Mouse (Mus musculus) natural killer cell, adult 2 months (primary cell): ENCODE data around the gene Igf2bp2.

Source experiments
- DNase-seq, 2 experiments: peaks; one replicate each; pipeline ENCODE4 v3.0.0; 2022; ENCODE audit warnings: low spot score in 2 of 2

The Igf2bp2 gene

DNA sequence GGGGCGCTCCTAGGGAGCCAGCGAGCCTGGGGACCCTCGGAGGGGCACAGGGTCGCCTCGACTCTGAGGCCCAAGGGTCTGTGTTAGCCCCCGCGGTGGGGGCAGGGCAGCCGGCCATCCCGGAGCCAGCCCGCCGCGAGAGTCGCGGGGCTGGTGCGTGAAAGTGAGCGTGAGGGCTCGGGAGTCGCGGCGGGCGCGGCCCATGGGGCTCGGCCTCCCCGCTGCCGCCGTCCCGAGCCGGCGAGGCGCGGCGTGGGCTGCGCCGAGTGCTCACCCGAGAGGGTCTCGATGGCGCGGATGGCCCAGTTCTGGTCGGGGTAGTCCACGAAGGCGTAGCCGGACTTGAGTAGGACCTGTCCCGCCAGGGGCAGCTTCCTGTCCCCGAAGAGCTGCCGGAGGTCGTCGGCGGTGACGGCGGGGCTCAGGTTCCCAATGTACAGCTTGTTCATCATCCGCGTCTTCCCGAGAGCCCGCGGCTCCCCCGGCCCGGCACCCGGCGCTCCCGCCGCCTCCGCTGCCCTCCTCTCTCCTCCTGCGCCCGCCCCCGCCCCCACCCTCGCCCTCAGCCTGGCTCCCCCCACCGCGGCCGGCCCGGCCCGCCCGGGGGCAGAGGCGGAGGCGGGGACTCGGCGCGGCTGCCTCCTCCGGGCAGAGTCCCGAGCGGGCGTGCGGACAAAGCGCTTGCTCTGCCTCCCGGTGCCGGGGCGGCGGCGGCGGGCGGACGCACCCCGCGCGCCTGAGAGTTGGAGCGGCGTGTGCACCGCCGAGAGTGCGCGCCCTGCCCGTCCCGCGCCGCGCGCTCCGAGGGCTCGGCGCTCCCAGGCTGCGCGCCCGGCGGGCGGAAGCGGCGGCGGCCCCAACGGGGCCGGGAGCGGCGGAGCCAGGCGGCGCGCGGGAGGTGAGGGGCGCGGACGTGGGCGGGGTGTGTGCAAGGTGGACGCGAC lies at the start of gene Igf2bp2:
Gene Igf2bp2 (minus strand): TSS at position 788 of the 944 bp plus-strand sequence.
- no peak for DNase-seq

DNA sequence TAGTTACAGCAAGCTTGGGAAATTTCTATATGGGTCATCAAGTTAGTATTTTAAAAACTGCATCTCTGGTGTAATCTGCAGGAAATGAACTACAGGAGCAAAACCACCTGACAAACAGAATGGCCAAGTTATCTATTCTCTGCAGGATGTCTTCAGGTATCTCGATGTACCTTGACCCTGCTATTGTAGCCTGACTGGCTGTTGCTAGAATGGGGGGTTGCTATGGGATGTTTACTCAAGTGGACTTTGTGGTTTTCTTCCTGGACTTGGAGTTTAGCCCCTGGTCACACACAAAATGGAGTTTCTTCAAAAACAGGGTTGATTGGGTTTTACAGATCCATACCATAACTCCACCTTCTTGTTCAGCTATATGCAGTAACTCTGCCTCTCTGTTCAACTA lies 40.4 kb upstream of the Igf2bp2 start:
- no peak for DNase-seq

DNA sequence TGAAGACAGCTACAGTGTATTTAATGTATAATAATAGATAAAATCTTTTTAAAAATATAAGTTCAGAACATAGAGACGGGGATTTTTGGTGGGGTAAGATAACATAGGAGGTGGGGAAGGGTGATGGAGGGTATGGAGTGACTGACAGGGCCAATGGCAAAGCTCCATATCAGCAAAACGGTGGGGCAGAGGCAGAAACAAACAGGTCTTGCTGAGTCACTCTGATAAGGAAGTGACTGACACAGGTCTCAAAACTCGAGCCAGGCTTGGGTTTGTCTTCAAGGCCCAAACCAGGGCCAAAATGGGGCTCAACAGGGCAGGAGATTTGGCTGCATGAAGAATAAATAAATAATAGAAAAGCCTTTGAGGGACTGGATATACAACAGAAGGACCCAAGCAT lies 38.8 kb upstream of the Igf2bp2 start:
- no peak for DNase-seq

DNA sequence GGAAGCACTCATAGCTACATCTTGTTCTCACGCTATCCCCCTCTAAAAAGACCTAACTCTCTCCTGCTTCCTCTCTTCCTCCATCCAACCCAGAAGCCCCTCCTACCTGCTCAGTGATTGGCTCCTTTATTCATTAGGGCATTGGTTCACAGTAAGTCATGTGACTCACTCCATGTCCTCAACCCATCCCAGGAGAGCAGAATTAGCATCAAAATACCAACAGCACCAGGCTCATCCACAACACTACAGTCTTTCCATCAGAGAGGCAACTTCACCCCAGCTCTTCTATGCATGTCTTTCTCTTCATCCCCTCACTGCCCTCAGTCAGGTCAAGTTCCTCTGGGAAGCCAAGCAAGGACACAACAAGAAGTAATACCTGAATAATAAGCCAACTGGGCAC lies 37.4 kb upstream of the Igf2bp2 start:
- DNase-seq, result no peak

DNA sequence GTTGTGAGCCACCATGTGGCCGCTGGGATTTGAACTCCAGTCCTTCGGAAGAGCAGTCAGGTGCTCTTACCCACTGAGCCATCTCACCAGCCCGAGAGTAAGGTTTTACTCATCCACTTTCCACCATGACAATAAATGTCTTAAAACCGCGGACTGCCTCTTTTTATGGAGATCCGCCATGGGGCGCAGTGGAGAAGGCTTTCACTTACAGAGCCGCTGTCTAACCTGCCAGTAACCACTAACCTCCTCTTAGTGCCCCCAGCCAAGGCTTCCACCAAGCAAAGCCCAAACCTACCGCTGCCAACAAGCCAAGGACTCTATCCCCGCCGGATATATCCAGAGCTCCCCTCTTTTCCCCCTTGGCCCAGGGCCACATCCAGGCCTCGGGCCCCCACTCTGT lies 24.3 kb upstream of the Igf2bp2 start:
- DNase-seq, result no peak

DNA sequence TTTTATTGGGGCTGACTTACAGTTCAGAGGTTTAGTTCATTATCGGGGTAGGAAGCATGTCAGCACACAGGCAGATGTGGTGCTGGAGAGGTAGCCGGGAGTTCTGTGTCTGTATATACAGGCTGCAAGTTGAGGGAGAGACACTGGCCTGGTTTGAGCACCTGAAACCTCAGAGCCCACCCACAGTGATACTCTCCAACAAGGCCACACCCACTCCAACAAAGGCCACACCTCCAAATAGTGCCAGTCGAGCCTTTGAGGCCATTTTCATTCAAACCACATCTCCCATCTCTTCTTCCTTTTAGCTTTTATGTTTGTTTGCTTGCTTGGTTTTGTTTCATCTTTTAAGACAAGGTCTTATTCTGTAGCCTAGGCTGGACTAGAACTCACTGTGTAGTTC lies 22.3 kb upstream of the Igf2bp2 start:
- DNase-seq, result no peak

DNA sequence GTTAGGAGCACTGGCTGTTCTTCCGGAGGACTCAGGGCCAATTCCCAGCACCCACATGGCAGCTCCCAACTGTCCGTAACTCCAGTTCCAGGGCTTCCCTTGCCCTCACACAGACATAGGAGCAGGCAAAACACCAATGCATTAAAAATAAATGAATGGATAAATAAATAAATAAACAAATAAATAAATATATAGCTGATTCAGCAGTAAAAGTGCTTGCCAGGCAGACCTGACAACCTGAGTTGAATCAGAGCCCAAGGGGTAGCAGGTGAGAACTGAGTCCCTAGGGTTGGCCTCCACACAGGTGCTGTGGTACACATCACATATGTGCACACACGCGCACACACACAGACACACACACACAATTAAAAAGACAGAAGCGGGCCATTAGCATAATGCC lies 21.0 kb upstream of the Igf2bp2 start:
- DNase-seq, result no peak

DNA sequence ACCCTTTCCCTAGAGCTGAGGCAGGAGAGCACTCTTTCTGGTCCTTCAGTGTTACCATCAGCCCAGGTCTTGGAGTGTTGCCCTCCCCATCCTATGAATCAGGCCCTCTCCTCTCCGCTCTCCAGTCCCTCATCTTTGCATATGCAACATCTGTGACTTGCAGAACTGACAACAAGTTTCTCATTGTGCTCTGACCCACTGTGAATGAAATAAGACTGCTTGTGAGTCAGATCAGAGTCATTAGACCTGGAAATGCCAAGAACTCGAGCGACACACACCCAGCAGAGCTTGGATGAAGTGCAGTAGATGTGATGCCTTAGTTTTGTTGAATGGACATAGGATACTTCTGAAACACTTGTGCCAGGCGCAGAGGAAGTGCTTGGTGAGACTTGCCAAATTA lies 19.2 kb upstream of the Igf2bp2 start:
- DNase-seq, result no peak

DNA sequence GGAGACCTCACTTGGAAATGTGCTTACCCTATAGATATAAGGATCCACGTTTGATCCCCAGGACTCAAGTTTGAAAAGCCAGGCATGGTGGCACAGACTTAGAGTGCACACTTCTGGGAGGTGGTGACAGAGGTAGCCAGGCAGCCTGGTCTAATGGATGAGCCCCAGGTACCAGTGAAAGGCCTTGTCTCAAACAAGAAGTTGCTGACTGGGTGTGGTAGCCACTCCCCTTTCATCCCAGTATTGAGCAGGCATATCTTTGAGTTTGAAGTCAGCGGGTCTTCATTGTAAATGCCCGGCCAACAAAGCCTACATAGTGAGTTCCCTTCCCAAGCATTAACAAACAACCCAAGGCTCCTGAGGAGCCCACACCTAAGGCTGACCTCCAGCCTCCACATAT lies 15.7 kb upstream of the Igf2bp2 start:
- DNase-seq, result no peak

DNA sequence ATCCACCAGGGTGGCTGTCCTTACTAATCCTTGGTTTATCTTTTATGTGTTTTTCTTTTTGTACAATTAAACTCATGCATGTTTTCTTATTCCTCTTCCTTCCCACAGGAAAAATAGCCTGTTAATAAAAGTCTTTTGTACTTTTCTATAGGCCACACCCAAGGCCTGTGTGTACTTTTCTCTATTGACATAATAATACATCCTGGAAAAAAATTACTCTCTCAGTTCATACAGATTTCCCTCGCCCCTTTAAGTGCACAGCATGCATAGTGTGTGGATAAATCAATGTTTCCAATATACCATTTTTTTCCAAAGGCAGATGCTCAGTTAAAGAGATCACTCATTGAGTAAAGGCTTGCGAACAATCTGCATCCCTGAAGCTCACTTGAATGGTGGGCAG lies 14.9 kb upstream of the Igf2bp2 start:
- DNase-seq, result no peak

DNA sequence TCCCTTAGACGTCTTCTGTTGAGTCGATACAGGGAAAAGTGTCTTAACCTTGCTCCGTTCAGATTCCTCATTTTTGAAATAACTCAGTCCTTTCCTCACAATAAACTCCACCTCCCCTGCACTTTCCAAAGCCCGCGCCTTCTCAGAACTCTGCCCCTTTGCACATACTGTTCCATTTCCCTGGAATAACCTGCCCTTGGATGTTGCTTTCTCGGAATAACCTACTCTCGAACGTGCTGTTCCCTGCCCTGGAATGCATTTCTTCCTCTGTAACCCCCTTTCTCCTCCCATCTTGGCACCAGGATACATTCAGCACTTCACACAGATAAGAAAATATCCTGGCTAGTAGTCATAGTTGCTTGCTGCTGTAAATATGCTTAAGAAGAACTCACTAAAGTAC lies 5.6 kb upstream of the Igf2bp2 start:
- DNase-seq, result no peak

DNA sequence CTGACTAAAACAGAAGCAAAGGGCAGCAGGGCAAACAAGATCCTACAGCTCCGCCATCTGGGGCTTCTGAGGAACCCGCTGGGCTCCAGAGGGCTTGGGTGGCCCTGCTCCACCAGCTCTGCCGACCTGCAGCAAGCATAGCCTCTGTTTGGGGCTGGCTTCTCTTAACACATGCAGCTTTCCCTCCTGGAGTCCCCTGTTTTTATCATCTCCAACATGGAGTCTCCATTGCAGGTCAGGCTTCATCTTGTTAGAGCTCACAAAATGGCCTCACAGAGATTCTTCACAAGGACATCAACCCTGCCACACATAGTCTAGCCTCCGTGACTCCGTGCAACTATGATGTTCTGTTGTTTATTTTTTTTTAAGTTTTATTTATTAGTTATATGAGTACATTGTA lies 2.5 kb upstream of the Igf2bp2 start:
- DNase-seq, result no peak

DNA sequence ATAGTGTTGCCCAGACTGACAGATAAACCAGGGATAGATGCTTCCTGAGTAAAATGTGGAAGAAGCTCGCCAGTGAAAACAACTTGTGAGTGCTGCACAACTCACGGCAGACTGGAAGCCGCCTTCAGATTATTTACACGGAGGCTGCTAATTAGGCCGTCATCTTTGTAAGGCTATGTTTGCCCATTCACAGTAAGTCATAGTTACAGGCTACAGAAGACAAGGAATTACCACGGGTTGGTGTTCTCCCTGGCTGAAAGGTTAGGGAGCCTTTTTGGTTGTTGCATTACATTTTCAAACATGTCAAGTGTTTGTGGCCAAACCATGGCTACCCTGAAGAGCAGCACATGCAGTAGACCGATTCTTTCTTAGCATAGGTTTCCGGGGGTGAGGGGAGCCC lies 1.3 kb upstream of the Igf2bp2 start:
- no peak for DNase-seq

DNA sequence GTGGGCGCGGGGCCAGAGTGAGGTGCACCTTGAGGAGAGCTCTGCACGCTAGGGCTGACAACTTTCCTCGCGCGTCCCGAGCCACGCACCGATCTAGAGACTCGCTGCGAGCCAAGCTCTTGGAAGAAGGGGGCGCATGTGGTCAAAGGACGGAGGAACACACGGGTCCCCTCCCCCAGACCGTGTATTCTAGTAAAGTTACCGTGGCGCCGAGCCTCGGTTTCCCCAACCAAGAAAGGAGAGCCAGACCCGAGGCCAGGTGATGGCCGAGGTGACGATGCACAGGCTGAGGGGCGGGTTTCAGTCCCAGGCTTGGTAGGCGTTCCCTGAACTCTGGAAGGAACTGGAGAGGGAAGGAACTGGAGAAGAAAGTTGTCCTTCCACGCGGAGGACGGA lies 355 bp upstream of the Igf2bp2 start:
- no peak for DNase-seq

DNA sequence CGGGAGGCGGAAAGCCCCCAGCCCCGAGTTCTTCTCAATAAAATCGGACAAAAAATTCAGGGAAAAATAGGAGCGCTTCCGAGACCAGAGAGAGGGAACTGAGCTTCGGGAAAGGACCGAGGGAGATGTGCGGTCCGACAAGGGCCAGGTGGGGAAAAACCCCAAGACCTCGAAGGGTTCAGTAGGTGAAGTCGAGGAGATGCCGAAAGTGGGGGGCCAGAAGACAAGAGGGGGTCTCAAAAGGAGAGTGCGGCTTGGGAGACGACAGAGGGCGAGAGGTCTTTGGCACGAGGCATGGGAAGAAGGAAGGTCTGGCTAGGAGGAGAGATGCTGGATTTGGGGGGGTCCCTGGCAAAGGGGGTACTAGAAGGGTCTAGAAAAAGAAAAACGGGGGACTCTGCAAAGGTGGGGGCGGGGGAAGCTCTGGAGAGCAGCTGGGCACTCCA lies 1.0 kb downstream of the Igf2bp2 start:
- DNase-seq, result no peak

DNA sequence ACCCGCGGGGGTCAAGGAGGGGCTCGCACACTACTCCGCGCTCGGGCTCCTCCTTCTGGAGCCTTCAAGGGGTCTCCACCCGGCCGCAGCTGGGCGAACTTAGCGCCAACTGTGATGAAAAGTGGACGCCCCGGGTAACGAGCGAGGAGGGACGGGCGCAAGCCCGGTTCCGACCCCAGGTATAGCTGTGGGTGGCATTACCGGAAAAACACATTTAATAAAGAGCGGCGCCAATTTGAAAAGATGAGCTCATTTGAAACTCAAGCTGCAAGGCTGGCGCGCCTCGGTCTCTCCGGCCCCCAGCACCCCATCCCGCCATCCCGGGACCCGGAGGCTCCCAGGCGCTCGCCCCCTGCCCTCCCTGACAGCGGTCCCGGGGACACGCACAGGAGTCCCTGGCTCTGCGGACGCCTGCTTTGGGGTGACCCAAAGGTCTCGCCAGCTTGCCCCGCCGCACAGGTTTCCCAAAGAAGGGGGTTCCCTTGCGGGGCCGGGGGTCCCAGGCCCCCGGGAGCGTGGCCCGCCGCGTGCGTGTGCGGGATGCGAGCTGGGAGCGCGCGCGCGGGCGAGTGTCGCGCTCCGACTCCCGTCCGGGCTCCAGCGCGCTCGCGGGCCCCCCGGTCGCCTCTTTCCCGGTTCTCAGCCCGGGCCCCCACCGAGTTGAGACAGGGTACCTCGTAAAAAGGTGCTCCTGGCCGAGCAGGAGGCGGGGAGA lies 1.6 kb downstream of the Igf2bp2 start:
- DNase-seq, result no peak

DNA sequence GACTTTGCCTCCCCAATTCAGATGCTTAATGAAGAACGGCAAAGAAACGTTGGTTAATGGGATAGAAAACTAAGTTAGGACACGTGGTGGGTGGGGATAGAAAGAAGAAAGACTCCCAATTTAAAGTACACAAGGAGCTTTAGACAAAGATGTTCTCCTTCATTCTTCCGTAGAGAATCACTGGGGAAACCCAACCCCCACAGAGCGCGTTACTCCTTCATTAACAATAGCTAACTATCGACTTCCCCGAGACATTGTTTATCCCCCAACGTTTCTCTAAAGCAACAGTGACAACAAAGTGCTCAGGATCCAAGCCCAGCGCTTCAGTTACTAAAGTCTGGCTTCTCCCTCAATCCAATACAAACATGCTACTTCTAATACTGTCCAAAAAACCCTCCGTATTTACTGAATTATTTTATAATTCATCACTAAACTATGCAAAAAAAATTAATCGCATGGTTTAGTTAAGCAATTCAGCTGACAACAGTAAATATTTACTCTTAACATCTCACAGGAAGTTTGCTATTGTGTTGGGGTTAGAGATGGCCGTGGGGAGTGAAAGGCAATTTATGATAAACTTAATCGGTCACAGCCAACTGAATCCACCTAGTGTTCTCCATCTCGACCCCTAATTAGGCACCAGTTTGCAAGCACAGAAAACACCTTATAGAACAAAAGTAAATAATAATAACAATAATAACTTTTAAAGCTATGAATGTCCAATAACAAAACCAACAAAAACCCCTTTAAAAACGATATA lies 2.5 kb downstream of the Igf2bp2 start:
- no peak for DNase-seq

DNA sequence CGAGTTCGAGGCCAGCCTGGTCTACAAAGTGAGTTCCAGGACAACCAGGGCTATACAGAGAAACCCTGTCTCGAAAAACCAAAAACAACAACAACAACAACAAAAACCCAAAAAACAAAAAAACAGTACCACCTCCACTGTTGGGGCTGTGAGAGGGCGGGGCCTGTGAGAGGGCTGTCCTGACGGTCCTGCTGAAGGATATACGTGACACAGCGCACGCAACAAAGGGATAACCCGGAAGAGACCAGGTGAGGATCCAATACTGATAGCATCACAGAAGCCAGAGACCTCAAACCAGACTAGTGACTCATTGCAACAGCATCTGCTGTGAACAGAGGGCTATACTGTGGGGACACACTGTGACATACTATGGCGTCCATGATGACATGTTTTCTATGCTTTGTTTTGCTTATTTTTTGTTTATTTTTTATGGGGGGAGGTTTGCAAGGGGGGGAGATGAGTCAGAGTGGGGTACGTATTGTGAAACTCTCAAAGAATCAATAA lies 10.1 kb downstream of the Igf2bp2 start:
- DNase-seq, result no peak

DNA sequence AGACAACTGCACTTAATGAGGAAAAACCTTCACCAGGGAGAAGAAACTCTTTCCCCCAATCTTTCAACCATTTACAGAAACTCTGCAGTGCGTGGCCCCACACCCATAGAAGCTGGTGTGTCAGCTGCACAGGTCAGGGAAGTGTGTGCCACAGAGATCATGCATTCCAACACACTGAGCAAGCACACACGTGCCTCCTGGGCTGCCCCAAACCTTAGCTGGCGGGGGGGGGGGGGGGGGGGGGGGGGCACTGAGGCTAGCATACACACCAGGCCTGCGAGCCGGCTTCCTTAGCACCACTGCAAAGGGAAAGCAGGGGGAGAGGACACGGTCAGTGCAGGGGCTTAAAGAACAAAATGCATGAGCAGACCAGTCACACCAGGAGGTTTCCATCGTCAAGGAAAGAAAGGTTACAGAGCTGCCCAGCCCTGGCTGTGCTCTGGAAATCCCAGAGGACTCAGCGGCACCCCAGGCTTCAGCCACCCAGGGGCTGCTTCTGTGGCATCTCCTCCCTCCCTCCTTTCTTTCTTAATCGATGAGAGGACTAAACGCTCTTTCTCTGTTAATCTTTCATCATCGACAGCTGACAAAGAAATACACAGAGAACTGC lies 11.3 kb downstream of the Igf2bp2 start:
- DNase-seq, result no peak

DNA sequence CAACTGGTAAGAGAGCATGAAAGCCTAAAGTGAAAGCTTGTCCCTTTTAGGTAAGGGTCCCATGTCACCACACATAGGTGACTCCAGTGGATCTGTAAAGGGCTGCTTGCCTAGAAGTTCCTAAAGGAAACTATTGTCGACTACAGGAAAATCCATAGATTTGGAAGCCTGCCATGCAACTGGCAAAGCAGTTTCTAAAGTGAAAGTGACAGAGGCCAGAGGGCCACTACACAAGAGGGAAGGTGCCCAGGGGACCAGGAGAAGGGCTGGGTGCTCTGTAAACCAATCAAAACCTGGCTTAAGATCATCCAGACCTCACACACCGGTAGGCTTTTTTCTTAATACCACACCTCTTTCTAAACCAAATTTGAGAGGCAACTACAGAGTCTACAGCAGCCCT lies 12.7 kb downstream of the Igf2bp2 start:
- DNase-seq, result no peak

DNA sequence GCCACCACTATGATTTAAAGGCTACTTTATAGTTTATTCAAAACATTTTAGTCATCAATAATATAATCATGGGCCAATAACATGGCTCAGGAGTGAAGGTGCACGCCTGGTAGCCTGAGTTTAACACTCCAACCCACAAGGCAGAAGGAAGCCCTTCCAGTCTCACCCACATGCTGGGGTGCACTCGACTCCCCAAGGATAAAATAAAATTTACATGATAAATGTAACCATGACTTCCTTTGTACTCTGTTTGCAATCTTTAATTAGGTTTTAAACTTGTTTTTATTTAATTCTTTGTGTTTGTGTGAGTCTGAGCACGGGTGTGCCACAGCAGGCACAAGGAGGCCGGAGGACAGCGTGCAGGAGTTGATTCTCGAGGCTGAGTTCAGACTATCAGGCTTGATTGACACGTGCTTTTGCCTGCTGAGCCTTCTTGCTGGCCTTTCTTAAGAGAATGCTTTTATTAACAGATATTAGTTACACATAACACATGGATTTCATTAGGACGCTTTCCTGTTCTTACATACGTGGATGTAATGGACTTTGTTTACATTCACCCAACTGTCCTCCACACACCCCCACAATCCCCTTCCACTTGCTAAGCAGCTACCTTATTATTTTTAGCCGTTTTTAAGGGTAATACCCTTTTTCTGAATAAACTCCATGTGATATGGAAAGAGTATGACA lies 13.3 kb downstream of the Igf2bp2 start:
- DNase-seq, result no peak
